Mouse (Mus musculus) heart, postnatal 14 days (tissue): ENCODE measurements around the gene Acvr1. TPM values are rescaled to one million over a fixed set of nuclear protein-coding genes. Genes with fewer than 3 reads are reported as not detected.

Experiments used
- DNase-seq, 2 experiments: peaks; one replicate each; pipeline ENCODE4 v3.0.0; 2021 to 2022
- intact Hi-C: fragments of 180-260 bp; cut with DNase I; formaldehyde crosslinking; loops from one replicate; pipeline ENCODE4 v1.15.1; 2025
- total RNA-seq, 2 experiments: library from RNA; stranded (reverse); gene quantifications; 2 replicates each; pipeline ENCODE4 v1.2.3; 2021

Acvr1 gene
- total RNA-seq, 2 experiments from 2014 or later = 18.5 to 22.0 TPM

DNA sequence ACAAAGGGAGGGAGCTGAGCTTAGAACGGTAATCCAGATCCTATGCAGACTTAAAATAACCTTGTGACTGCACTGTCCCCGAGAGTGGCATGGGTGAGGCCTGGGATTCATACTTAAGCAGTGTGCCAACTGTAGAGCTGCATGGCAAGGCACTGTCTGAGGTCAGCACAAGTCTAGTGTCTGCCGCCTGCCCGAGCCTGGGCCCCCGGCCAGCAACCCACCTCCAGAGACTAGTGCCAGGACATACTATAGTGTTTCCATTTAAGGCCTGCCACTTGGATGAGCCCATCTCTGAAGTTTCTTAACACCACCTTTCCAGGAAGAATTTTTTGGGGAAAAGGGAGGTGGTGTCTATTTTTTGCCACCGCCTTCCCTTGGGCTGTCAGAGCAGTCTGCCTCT, 1.7 kb downstream of the Acvr1 start:
- intact Hi-C loops = loop anchor here (5.0 kb wide), 1 partner anchor 102 kb away; no protein-coding TSS in a partner anchor
- peak; percentile 38 to 51 for DNase-seq

DNA sequence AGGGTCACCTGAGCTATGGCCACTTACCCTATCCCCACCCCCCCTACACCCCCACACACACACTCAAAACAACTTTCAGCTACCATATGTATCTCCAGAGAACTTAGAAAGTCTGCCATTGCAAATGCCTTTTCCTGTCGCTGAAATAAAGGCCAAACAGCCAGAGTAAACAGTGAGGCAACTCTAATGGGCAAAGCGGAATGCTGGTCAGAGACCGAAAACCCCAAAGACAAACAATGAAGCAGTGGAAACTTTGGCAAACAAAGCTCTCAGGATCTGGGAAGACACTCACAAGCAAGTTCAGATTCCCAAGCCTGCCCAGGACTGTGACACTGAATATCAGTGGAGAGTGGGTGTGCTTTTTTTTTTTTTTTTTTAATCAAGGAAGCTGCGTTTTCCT, 4.8 kb downstream of the Acvr1 start:
- no peak for DNase-seq
- intact Hi-C loops = no loop called here

DNA sequence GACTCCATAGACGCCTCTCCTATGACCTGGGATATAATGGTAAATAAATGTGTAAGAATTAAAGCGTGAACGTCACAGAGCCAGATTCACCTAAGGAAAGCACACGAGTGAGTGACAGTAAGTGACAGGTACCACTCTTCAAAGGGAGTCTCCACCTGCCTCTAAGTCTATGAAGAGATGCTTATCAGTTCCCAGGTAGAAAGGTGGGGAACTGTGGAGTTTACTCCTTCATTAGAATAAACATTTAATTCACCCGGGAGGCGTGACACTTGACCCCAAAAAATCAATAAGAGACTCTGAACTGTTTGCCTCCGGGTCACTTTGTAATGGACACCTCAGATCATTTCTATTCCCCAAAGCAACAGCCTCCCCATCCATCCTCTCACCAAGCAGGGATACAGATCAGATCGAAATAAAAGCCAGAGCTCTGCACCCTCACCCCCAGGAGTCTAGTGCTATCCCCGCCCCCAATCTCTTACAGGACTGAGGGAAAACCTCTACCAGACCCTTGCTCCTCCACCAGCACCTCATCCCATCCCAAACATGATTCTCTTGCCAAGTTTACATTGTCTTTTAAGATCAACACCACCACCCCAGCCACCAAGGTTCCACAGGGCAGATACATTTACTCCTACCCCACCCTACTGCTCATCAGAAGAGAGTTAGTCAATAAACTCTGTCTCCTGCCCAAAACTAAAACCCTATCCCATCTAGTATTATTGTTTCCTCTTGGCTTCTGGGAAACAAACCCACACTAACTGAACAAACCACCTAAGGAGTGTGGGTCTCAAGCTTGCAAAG, 9.7 kb downstream of the Acvr1 start:
- intact Hi-C loops = no loop called here
- DNase-seq = no peak

DNA sequence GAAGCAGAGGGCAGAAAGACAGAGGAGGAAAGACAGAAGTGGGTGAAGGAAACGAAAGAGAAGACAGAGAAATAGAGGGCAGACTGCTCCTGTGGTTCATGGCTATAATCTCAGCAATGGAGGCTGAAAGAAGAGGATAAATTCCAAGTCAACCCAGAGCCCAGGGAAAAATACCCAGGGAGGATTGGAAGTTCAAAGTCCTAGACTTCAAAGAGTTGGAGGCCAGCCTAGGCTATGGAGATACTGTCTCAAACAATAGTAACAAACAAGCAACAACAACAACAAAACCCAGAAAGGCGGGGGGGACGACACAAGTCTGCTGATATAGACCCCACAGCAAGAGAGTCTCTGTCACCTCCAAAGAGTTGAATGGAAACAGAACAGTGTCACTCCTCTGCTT, 14.7 kb downstream of the Acvr1 start:
- DNase-seq = no peak
- intact Hi-C loops = no loop called here

DNA sequence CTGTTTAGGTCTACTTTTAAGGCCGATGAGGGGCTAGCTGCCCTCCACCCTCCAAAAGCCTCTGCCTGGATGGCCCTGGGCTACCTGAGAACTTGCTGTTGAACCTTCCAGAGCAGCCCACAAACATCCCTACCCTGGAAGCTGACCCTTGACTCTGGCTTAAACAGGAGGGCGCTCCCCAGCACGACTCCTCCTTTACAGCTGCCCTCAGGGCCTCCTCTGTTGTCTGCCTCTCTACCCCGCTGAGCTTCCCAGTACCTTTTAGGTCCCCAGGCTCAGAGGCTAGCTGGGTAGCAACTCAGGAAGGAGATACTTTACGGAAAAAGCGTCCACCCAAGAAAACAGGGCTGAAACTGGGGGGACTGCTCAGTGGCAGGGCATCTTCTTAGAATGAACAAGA, 15.1 kb downstream of the Acvr1 start:
- DNase-seq = no peak
- intact Hi-C loops = no loop called here

DNA sequence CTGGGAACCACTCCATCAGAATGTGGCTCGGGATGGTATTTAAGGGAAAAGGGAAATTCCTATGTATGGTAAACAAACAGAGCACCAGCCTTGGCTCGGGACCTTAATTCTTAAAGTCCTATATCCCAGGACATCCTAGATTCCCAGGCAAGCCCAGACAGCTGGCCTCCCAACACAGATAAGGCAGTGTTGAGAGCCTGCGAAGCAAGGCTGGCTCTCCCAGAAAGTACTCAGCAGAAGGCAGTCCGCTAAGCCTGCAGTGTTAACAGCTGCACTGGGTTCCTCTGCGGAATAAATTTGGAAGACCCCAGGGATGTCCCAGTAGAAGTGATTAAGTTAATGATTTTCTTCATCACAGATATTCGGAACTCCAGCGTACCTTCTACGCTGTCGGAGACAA, 16.5 kb downstream of the Acvr1 start:
- peak in 1 of 2 experiments; percentile 30 for DNase-seq
- intact Hi-C loops = no loop called here

DNA sequence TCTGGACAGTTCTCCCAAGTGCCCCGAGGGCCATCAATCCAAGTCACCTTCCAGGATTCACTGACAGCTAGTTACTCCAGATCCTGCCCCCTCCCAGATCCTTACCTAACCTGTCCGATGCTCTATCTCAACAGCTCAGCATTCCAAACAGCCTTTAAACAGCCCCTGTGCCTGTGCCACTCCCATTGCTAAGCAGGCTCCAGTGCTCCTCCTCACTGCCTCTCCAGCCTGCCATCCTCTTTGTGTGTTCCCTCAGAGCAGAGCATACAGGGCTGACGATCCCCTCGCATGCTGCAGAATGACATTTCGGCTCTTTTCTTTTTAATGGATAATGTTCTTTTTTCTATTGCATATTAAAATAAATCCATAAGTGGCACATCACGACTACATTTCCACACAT, 17.0 kb downstream of the Acvr1 start:
- intact Hi-C loops = no loop called here

DNA sequence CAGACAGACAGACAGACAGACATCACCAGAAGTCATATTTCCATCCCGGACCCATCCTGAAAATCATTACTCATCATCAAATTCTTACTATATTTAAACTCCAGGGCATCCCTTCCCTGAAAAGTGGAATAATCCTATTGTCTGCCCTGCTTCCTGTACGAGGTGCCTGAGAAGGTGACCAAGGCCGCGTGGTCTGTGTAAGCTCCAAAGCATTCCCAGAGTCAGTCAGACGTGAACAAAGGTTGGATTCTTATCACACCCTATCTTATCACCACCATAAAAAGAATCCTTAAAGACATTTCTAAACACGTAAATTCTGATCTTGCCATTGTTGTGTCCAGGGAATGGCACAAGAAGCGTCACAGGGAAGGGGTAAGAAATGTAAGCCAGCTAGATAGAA, 18.0 kb downstream of the Acvr1 start:
- no peak for DNase-seq
- intact Hi-C loops = no loop called here

More for the DNA sequence above, 17.0 kb downstream of the Acvr1 start:
- no peak for DNase-seq

DNA sequence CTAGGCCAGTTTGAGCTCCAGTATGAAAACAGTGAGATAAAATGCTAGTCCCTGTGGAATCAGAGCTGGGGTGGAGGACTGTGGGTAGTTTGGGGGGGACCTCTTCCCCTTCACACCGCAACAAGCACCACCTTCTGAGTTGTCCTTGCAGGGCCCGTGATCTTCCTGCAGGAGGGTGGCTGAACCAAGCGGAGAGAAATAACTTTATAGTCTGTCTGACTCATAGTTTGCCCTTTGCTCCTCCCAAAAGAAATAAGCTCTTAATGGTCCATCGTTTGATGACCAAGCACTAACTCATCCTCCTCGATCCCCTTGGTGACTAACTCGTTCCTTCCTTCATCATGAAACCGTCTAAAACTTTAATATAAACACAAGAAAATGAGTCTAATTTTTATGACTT, 20.7 kb downstream of the Acvr1 start:
- no peak for DNase-seq

DNA sequence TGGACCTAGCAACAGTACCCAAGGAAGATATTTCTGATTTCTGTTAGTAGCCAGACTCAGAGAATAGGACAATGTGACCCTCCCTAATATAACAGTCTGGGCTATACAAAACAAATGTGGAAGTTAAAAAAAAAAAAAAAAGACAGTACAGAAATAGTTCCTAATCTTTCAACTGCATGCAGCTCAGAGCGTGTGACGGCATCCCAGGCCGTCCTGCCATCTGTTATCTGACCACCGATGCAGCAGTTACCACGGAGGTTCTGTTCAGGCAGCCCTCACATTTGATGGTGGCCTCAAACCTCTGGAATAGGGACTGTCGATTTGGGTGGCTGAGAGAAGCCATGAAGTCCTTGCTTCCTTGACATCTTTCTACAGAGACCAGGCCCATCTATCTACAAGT, 22.6 kb downstream of the Acvr1 start:
- intact Hi-C loops = no loop called here
- DNase-seq = no peak

More for the DNA sequence above, 20.7 kb downstream of the Acvr1 start:
- intact Hi-C loops = no loop called here

DNA sequence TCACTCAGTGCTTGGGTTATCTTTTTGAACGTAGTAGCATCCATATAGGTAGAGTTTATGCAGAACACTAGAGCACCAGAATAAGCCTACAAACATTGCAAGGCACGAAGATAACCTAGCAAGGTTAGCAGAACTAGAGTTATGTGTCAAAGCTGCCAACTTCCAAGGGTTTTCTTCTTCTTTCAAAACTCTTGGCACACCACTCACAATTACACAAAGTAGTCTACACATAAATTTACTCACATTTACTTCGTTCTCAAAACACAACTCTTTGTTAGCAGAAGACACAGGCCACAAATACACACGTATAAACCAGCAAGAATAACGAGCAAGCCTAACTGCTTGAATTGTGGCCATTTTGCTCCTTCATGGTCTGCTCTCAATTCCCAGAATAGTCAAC, 23.7 kb downstream of the Acvr1 start:
- DNase-seq = no peak
- intact Hi-C loops = no loop called here

DNA sequence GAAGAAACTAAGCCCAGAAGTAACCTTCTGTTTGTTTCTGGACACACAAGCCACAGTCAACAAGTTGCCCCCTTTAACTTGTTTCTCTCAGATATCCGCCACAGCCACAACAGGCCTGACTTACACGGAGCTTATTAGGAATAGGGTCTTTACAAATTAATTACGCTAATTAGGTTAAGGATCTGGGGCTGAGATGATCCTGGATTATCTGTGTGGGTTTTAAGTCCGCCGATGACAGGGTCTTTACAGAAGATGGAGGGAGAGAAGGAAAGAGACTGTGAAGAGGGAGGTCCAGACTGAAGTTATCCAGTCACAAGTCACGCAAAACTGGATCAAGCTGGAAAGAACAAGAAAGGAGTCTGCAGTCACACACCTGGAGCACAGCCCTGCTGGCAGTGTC, 28.8 kb downstream of the Acvr1 start:
- intact Hi-C loops = no loop called here
- DNase-seq = no peak

DNA sequence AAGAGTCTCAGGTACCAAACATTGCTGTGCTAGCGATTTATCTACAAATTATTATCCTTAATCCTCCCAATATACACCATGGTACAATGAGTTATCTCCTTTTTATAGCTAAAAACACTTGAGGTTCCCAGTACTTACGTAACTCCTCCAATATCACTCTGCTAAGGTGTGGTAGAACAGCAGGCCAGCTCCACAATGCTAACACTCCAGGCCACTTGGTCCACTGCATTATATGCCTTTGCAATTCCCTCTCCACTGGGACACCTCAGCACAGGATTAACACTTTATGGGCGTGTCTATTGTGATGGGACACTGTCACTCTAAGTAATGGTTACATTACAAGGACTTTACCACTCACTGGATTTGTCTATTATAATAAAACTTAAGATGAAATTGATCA, 30.2 kb downstream of the Acvr1 start:
- intact Hi-C loops = loop anchor here (2.0 kb wide), 1 partner anchor 30 kb away; the partner anchor contains the start of genes Acvr1 and Upp2
- no peak for DNase-seq

DNA sequence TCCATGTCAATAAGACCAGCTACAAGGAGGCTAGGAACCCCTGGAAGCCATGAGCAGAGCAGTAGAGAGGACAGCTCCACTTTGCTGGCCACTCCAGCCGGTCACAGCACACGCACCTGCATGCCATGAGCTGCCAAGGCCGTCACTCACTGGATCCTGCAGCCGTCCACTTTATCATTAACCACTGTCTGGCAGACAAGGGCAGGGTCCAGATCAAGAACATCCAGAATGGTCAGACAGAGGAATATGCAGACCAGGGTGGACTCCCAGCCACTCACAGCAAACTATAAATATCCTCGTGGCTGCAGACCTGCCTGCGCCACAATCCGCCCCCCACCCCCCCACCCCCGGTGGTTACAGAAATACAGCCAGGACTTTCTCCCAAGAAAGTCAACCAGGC, 31.7 kb downstream of the Acvr1 start:
- intact Hi-C loops = no loop called here
- no peak for DNase-seq

DNA sequence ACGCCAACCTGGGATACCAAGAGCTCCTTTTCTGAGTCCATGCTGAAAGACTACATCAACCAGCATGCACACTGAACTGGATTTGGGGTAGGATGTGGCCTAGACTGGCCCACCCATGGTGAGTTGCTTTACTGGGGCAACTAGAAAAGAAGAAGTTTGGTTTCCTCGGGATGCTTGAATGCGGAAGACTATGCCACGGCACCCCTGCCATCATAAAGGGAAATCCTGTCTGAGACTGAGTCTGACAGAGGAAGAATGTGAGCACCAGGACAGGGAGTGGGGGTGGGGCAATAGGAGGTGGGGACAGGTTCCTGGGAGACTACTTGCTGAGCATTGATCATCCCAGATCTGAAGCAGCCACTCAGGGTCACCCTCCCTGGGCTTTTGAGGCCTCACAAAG, 32.6 kb downstream of the Acvr1 start:
- intact Hi-C loops = no loop called here

DNA sequence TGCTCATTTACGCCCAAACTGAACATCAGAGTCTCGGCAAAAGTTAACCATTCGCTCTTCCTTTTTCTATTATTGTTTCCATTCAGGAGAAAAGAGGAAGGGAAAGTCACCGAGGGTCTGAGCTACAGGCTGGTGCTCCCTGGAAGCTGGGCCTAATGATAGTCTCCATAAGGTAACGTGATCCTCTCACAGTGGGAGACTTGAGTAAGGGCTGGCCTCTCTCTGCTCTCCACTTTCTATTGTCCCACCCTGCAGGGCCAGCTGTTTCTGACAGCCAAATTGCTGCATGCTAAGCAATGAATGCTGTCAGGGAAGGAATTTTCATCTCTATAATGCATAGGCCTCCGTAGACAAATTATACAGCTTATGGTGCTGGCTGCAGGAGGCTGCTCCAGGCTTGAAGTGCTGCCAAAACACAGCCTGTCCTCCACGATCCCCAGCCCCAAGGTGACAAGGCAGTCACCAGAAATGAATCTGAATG, 33.4 kb downstream of the Acvr1 start:
- intact Hi-C loops = no loop called here
- peak in 1 of 2 experiments; percentile 26 for DNase-seq

More for the DNA sequence above, 32.6 kb downstream of the Acvr1 start:
- DNase-seq = no peak

DNA sequence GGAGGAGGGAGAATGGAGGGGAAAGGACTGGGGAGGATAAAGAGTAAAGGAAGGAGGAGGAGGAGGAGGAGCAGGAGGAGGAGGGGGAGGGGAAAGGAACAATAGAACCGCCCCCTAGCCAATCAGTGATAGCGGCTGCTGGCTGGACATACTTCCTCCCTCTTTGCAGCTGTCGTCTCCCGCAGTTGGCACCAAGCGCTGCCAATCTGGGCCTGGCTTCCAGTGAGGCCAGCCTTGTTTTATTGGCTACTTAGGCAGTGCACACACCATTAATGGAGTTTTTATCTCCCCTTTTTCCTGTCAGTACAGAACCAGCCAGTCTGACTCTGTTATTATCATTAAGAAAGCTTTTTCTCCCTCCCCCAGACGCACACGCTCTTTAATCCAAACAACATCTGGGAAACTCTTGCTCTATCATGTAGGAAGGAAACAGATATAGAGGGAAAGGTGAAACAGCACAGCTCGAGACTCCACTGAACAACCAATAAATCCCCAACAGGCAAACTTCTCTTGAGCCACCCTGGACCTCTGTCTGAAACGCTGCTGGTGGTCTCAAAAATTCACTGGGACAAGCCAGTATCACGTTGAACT, 34.6 kb downstream of the Acvr1 start:
- DNase-seq = peak; percentile 82 to 88
- intact Hi-C loops = no loop called here

DNA sequence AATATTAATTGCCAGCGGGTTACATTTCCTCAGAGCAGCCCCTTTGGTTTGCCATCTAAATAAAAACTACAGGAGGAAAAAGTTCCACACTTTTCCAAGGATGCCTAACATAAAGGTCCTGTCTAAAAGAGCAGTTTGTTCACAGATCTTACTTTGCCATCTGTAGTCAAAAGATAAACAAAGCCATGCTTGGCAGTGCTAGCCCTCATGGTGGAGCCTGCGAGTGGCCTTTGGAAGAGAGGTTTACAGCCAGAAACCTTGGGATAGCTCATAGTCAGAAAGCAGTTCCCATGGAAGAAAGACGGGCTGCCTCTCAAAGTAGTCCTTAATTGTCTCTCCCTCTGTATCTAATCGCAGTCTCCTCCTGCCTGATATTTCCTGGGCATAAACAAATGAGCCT, 36.4 kb downstream of the Acvr1 start:
- intact Hi-C loops = no loop called here
- no peak for DNase-seq

DNA sequence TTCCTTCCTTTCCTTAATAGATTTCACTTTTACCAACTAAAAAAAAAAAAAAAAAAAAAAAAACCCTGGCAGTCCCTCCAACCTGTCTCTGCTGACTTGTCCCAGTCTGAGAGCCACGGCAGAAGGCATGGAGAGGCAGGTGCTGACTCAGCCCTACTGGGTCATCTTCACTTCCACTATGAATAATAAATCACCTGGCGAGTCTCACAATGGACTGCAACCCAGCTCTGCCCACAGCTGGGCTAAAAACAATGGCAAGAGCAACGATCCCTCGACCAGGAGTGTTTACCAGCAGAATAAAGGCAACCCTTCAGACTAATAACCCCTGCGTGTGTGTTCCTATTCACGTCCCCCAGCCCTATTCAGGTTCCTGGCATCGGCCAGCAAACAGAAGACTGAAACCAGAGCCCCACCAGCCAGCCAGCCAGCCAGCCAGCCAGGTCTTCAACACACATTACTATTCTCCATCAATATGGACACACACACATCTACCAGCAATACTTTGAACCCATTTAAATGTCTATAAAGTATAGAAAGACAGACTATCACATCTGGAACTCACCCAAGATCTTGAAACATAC, 37.0 kb downstream of the Acvr1 start:
- intact Hi-C loops = no loop called here
- no peak for DNase-seq

DNA sequence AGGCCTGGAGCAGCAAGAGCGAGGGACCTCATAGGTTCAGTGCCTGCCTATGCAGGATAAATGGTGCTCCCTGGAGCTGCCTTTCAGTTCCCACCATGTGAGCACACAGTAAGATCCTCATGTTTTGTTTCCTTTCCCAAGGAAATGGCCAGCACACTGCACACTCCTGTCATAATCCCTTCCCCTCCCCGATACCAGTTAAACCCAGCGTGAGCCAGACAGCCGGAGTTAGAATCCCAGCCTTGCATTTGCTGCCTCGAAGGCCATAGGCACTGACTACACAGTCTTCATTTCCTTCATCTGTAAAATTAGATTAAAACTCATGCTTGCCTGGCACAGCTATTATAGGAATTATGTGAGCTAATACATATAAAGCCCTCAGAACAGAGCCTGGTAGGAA, 37.6 kb downstream of the Acvr1 start:
- intact Hi-C loops = no loop called here
- no peak for DNase-seq

DNA sequence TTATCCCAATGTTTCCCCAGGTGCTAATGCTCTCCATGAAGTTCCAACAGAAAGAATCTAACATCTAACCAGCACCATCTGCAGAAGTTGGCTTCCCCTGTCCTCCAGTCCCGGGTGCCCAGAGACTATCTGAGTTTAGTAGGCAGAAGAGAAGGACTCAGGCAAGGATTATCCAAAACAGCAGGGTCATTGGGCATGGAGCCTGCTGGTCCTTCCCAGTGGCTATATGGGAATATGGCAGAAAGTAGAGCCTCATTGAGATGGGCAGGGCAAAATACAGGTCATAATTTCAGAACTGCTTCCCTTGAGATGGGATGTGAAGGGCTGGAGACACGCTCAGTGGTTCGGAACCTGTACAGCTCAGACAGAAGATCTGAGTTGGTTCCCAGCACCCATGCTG, 39.2 kb downstream of the Acvr1 start:
- intact Hi-C loops = no loop called here
- no peak for DNase-seq

DNA sequence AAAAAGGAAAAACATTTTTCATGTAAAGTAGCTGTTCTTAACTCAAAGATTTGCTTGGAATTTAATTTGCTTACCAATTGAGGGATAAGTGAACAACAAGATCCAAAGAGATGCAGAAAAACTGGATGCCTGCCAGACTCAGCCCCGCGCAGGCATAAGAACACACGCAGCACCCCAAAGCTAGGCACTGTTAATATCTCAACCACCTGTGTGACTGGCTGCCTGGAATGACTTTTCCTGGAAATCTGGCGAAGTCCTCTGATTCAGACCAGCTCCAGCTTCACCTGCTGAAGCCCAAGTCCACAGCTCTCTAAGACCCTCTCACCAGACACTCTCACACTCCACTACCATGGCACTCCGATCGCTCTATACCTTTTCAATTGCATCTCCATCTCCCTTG, 42.6 kb downstream of the Acvr1 start:
- DNase-seq = no peak
- intact Hi-C loops = no loop called here
